Mouse (Mus musculus) gastrocnemius, adult 18-20 months (tissue): ENCODE measurements around the gene Ifi27. TPM values are rescaled to one million over a fixed set of nuclear protein-coding genes. Genes with fewer than 3 reads are reported as not detected.
"Not testable (repeated sequence)": the region's sequence is repeated elsewhere in the genome, so short reads cannot be mapped to it uniquely, and the experiment has no call there.

Source experiments
- DNase-seq: peaks from one replicate; pipeline ENCODE4 v3.0.0; 2021; ENCODE audit warnings: low spot score
- long read RNA-seq, 2 experiments: library from polyadenylated mRNA; stranded (forward); transcript quantifications; one replicate each; pipeline ENCODE4 v2.0.0; 2021
- total RNA-seq, 2 experiments: library from RNA; stranded (reverse); gene quantifications; 2 replicates each; pipeline ENCODE4 v1.2.3; 2021

Gene Ifi27
- total RNA-seq: 10 to 100 TPM; 53.0 to 82.0 TPM
- long read RNA-seq, experiment 1, transcript Ifi27-205 (7 exons, 977 nt): major isoform, 26 of 44 reads
- long read RNA-seq, experiment 1, transcript Ifi27-201 (6 exons, 889 nt): minor isoform, 8 of 44 reads
- long read RNA-seq, experiment 1, partial matches to known transcripts: 3 of 44 reads
- long read RNA-seq, experiment 1, other reads (novel, unspliced or antisense): 6 of 44 reads
- long read RNA-seq, experiment 2, transcript Ifi27-205 (7 exons, 977 nt): major isoform, 21 of 31 reads
- long read RNA-seq, experiment 2, partial matches to known transcripts: 0 of 31 reads
- long read RNA-seq, experiment 2, other reads (novel, unspliced or antisense): 7 of 31 reads

GRCm38 (mm10) chr12:103433986-103434731 lies at the start of gene Ifi27:
Gene Ifi27 (plus strand): TSS chr12:103434211.
- peak; percentile 90 for DNase-seq

- DNase-seq: peak; percentile 98
Observed at GRCm38 (mm10) chr12:103388505-103389347, 45.3 kb upstream of the Ifi27 start, which contains the start of gene Otub2. Gene Otub2 (plus strand): TSS chr12:103388682.

GRCm38 (mm10) chr12:103389348-103389727 lies 44.7 kb upstream of the Ifi27 start:
- DNase-seq: no peak

GRCm38 (mm10) chr12:103389982-103390381 lies 44.0 kb upstream of the Ifi27 start:
- DNase-seq: no peak

- DNase-seq: no peak
Observed at GRCm38 (mm10) chr12:103391098-103391497, 42.9 kb upstream of the Ifi27 start.

- DNase-seq: no peak
Observed at GRCm38 (mm10) chr12:103393528-103393927, 40.5 kb upstream of the Ifi27 start.

GRCm38 (mm10) chr12:103395486-103396275 lies 38.3 kb upstream of the Ifi27 start:
- DNase-seq: no peak

GRCm38 (mm10) chr12:103396751-103397150 lies 37.3 kb upstream of the Ifi27 start:
- no peak for DNase-seq

GRCm38 (mm10) chr12:103404131-103404530 lies 29.9 kb upstream of the Ifi27 start:
- no peak for DNase-seq

- DNase-seq: no peak
Observed at GRCm38 (mm10) chr12:103407720-103408119, 26.3 kb upstream of the Ifi27 start, which contains the start of gene 9330161L09Rik. Gene 9330161L09Rik (minus strand): TSS chr12:103407820.

- no peak for DNase-seq
Observed at GRCm38 (mm10) chr12:103408144-103408543, 25.9 kb upstream of the Ifi27 start.

- DNase-seq: no peak
Observed at GRCm38 (mm10) chr12:103425016-103425728, 8.8 kb upstream of the Ifi27 start.

- peak; percentile 98 for DNase-seq
Observed at GRCm38 (mm10) chr12:103425729-103426470, 8.1 kb upstream of the Ifi27 start, which contains the start of gene Ddx24. Gene Ddx24 (minus strand): TSS chr12:103425830.

GRCm38 (mm10) chr12:103426710-103427109 lies 7.3 kb upstream of the Ifi27 start:
- no peak for DNase-seq

- no peak for DNase-seq
Observed at GRCm38 (mm10) chr12:103433430-103433829, 581 bp upstream of the Ifi27 start.

- DNase-seq: no peak
Observed at GRCm38 (mm10) chr12:103434861-103435260, 850 bp downstream of the Ifi27 start.

- DNase-seq: no peak
Observed at GRCm38 (mm10) chr12:103437601-103438000, 3.6 kb downstream of the Ifi27 start.

GRCm38 (mm10) chr12:103443524-103443923 lies 9.5 kb downstream of the Ifi27 start, which contains the start of gene Ifi27l2a:
Gene Ifi27l2a (minus strand): TSS chr12:103443680.
- no peak for DNase-seq

GRCm38 (mm10) chr12:103444261-103444660 lies 10.2 kb downstream of the Ifi27 start:
- DNase-seq: not testable (repeated sequence)
